Mouse (Mus musculus): ENCODE measurements around the gene Rbms3.

GRCm38 (mm10) chr9:116644616-116645015, 985.1 kb downstream of the Rbms3 start:
- TF ChIP-seq JUND (conservative IDR thresholded peaks at IDR 0.05; ENCODE audit: low read depth, low read length) (no peak), CTCF (conservative IDR thresholded peaks at IDR 0.05 in 1 of 2, IDR thresholded peaks at IDR 0.05 in 1 of 2; ENCODE audit: low read depth in 2 of 2, low read length in 2 of 2) (no peak), ZNF384 (IDR thresholded peaks at IDR 0.05; ENCODE audit: low read depth, low read length) (no peak), MXI1 (IDR thresholded peaks at IDR 0.05; ENCODE audit: low read depth, low read length) (no peak), NRF1 (IDR thresholded peaks at IDR 0.05; ENCODE audit: low read depth, low read length) (no peak), POLR2A (IDR thresholded peaks at IDR 0.05; ENCODE audit: low read depth, low read length) (no peak), ZC3H11A (IDR thresholded peaks at IDR 0.05; ENCODE audit: low read depth, low read length) (no peak), MAX (IDR thresholded peaks at IDR 0.05; ENCODE audit: low read length) (no peak), SIN3A (IDR thresholded peaks at IDR 0.05; ENCODE audit: low read length) (no peak), ELF1 (IDR thresholded peaks at IDR 0.05; ENCODE audit: low read depth, low read length) (no peak), PAX5 (IDR thresholded peaks at IDR 0.05; ENCODE audit: low read length) (no peak), USF1 (IDR thresholded peaks at IDR 0.05; ENCODE audit: low read depth, low read length) (no peak), GABPA (IDR thresholded peaks at IDR 0.05; ENCODE audit: insufficient replicate concordance, low read depth, low read length) (no peak)
